Mouse (Mus musculus) kidney, embryonic 14.5 days (tissue): Measurements from ENCODE around the gene Slc9a8. TPM values are rescaled to one million over a fixed set of nuclear protein-coding genes. Genes with fewer than 3 reads are reported as not detected.
A peak's percentile ranks its signal among the peaks of the same experiment; 100 is the strongest.

ENCODE experiments used
- ATAC-seq: fragments of 200-750 bp; cut with Nextera tagmentation; 2 replicates; pipeline ENCODE4 v1.8.0; 2017; ENCODE audit warnings: moderate number of reproducible peaks, mild to moderate bottlenecking, moderate TSS enrichment, moderate library complexity; ENCODE audit not compliant: low FRiP score, low TSS enrichment
- H3K27ac ChIP-seq: fragments of 300-500 bp; sonication (generic); 2 replicates; pipeline ENCODE4 v1.5.1; 2014; ENCODE audit warnings: low read depth, mild to moderate bottlenecking, low read length, moderate library complexity, mixed read lengths
- H3K27me3 ChIP-seq: fragments of 300-500 bp; sonication (generic); 2 replicates; pipeline ENCODE4 v1.6.1; 2014; ENCODE audit warnings: mild to moderate bottlenecking, low read length; ENCODE audit not compliant: control insufficient read depth, insufficient read depth
- H3K36me3 ChIP-seq: fragments of 300-500 bp; sonication (generic); 2 replicates; pipeline ENCODE4 v1.6.1; 2014; ENCODE audit warnings: low read length, mixed read lengths; ENCODE audit not compliant: control insufficient read depth, insufficient read depth
- H3K4me1 ChIP-seq: fragments of 300-500 bp; sonication (generic); 2 replicates; pipeline ENCODE4 v1.6.1; 2014; ENCODE audit warnings: low read length, mixed read lengths; ENCODE audit not compliant: control insufficient read depth, insufficient read depth
- H3K4me2 ChIP-seq: fragments of 300-500 bp; sonication (generic); replicated peaks from 2 replicates; pipeline ENCODE4 v1.6.1; 2014; ENCODE audit warnings: low read depth, mild to moderate bottlenecking, low read length
- H3K4me3 ChIP-seq: fragments of 300-500 bp; sonication (generic); 2 replicates; pipeline ENCODE4 v1.5.1; 2014; ENCODE audit warnings: mild to moderate bottlenecking, low read length
- H3K9ac ChIP-seq: fragments of 300-500 bp; sonication (generic); 2 replicates; pipeline ENCODE4 v1.6.1; 2014; ENCODE audit warnings: low read depth, mild to moderate bottlenecking, low read length, moderate library complexity
- H3K9me3 ChIP-seq: fragments of 300-500 bp; sonication (generic); 2 replicates; pipeline ENCODE4 v1.6.1; 2016; ENCODE audit warnings: low read length; ENCODE audit not compliant: control insufficient read depth
- WGBS: fragments of 180-500 bp; shearing (Covaris S2); extraction: QIAGEN DNeasy Blood & Tissue Kit; methylation state at CpG from one replicate; pipeline ENCODE4 v1.1.7; 2014; 5-methylcytosine and 5-hydroxymethylcytosine counted together
- polyA plus RNA-seq: library from polyadenylated mRNA; unstranded; fragments of >200 nt; fragmentation: Nextera tagmentation; extraction: Ambion mirVana; gene quantifications from 2 replicates; pipeline ENCODE4 v1.2.1, GENCODE M21; 2014

The Slc9a8 gene
- polyA plus RNA-seq, 1 experiment from 2014 or later, result 28.6 TPM

DNA sequence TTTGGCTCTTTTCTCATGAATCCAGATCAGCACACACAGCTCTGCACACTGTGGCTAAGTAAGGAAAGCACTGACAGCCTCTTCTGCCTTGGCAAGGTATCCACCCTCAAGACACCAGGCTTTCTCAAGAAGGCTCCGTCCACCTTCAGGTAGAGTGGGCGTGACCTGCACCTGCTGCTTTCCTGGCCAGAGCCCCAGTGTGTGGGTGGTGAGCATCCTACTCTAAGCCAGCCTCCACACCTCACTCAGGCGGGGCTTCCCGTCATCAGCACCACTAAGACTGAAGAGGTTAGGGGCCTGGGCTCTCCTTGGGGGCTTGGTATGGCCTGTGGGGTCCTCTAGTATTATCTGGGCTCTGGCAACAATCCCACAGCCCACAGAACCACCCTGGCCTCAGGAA is 65.1 kb downstream of the Slc9a8 start:
- Histone ChIP-seq H3K4me3 (no peak overlapping the region), H3K27ac (no peak overlapping the region)

DNA sequence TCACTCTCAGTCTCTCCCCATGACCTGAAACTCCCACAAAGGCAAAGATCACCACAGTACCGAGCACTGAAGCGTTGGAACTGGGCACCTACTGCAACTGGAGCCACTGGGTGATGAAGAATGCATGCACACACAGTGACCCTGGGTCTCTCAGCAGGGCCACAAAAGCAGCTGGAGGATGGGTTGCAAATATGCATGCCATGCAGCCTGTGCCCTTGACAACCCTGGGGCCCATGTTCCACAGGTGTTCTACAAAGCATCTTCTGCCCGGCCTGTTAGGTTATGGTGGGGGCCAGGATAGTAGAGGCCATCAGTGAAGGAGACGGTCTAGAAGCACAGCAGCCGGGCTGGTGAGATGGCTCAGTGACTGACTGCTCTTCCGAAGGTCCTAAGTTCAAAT is 66.0 kb downstream of the Slc9a8 start:
- Histone ChIP-seq H3K4me1 (peaks cover 11% of the 10 kb centered on the region), H3K4me3 (no peak overlapping the region), H3K27me3 (no peaks in the 10 kb centered on the region), H3K36me3 (peaks cover 26% of the 10 kb centered on the region), H3K4me2 (no peak overlapping the region), H3K9me3 (no peaks in the 10 kb centered on the region), H3K27ac (no peak overlapping the region), H3K9ac (no peak overlapping the region)
- 85% methylated on average over 6 of the region's 6 CpGs for WGBS
- no peak for ATAC-seq

More for the DNA sequence above, 65.1 kb downstream of the Slc9a8 start:
- Histone ChIP-seq H3K4me2 (no peak overlapping the region), H3K36me3 (peaks cover 29% of the 10 kb centered on the region), H3K9ac (no peak overlapping the region), H3K4me1 (peaks cover 7% of the 10 kb centered on the region), H3K9me3 (no peaks in the 10 kb centered on the region), H3K27me3 (no peaks in the 10 kb centered on the region)
- WGBS, result 93% methylated on average over 4 of the region's 4 CpGs
- ATAC-seq, result no peak

- no peak for ATAC-seq
- Histone ChIP-seq H3K4me2 (no peak overlapping the region), H3K27ac (no peak overlapping the region), H3K27me3 (no peaks in the 10 kb centered on the region), H3K4me1 (peaks cover 11% of the 10 kb centered on the region), H3K4me3 (no peak overlapping the region), H3K9me3 (no peaks in the 10 kb centered on the region), H3K36me3 (peaks cover 22% of the 10 kb centered on the region), H3K9ac (no peak overlapping the region)
- 81% methylated on average over 6 of the region's 6 CpGs for WGBS
Observed at GRCm38 (mm10) chr2:167487994-167488393, 66.5 kb downstream of the Slc9a8 start.

GRCm38 (mm10) chr2:167490813-167491525 is 69.5 kb downstream of the Slc9a8 start:
- Histone ChIP-seq H3K9ac (peak overlapping the region; percentile 12; the same call in 1 of the 2 replicates), H3K4me3 (peak overlapping the region; percentile 100; the same call in 1 of the 2 replicates), H3K4me1 (peaks cover 11% of the 10 kb centered on the region), H3K36me3 (no peaks in the 10 kb centered on the region; the same call in 1 of the 2 replicates), H3K9me3 (no peaks in the 10 kb centered on the region), H3K27ac (no peak overlapping the region), H3K4me2 (peak overlapping the region; percentile 81; the same call in 1 of the 2 replicates), H3K27me3 (no peaks in the 10 kb centered on the region)
- WGBS, result 79% methylated on average over 4 of the region's 4 CpGs
- no peak for ATAC-seq

DNA sequence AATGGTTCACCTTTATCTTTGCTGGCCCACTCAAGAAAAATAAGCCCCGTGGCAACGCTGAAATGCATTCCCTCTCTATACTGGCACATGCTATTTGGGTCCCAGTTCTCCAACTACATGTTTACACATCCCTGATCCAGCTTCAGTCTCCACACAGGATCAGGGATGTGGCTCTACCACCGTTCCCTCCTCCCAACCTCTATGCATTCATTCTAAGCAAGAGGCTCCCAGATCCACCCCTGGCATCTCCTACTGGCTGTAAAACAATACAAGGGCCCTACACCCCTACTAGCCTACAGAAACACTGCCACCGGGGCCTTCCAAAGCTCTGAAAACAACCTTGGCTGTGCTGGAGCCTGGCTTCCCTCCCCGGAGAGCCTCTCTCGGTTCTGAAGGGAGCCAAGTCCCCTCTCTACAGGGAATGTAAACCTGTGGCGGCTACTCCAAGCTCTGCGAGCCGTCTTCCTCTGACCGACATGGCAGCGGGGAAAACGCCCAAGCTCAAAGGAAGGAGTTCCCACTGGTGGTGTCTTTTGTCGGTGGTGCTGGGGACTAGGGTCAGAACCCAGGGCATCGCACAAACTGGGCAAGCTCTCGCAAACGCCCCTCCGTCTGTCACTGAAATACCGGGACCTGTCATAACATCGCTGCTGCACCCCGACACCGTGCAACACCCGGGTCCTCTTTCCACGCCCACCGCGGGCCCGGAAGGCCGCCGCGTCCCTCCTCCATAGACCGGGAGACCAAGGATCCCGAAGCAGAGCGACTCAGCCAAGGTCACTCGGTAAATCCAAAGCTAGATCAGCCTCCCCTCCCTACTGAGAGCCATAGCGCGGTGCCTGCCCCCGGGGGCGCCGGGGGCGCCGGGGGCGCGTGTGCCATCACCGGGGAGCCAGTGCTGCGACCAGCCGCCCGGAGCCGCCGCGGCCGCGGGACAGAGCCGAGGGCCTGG is 70.5 kb downstream of the Slc9a8 start, which contains the start of gene Rnf114:
TSS of gene Rnf114 (plus strand) at position 889 of the 952 bp plus-strand sequence.
- peak within 1 kb of the TSS; percentile 94 for H3K27ac ChIP-seq
- no peaks in the 10 kb centered on the region; the same call in 1 of the 2 replicates for H3K36me3 ChIP-seq
- no peaks in the 10 kb centered on the region for H3K9me3 ChIP-seq
- peak within 1 kb of the TSS; percentile 100 for H3K4me3 ChIP-seq
- peak; percentile 47 for ATAC-seq
- 4% methylated on average over 49 of the region's 52 CpGs for WGBS
- H3K4me2 ChIP-seq, result peak within 1 kb of the TSS; percentile 81
- no peaks in the 10 kb centered on the region for H3K27me3 ChIP-seq
- H3K9ac ChIP-seq, result peak within 1 kb of the TSS; percentile 91
- peaks cover 11% of the 10 kb centered on the region for H3K4me1 ChIP-seq

DNA sequence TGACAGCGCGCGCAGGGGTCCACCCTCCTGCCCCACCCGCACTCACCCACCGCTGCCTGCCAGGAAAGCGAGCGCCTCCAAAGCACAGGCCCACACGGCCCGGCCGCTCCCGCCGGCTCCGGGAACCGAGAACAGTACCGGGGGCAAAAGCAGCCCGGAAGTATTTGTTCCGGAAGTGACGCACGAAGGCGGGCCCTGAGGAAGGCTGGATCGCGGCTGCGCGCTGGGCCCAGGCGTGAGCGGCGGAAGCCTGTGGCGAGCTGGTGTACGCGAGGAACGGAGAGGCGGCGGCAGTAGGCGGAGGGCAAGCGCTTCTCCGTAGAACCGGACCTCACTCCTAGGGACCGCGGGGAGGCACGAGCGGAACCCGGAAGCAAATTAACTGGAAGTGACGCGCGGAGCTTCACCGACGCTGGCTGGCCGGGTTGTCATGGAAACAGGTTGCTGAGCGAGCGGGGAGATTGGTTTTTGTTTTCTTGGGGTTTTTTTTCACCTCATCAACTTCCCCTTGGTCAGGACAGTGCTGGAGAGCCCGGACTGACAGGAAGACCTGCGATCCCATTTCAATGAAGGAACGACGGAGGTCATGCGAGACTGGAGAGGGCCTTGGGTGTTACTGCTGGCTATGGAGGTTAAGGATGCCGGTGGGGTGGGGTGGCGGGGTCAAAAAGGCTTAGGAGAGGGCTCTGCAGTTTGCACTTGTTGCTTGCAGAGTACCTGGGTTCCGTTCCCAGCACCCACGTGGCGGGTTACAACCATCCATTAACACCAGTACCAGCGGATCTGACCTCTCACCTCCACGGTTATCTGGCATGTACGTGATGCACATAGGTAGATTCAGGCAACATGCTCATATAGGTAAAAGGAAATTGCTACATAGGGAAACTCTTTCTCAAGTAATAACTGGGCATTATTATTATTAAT is 71.5 kb downstream of the Slc9a8 start, which contains the start of gene Spata2:
TSS of gene Spata2 (minus strand) at position 175 of the 924 bp plus-strand sequence.
- WGBS, result 1% methylated on average over 60 of the region's 63 CpGs
- Histone ChIP-seq H3K27ac (peak within 1 kb of the TSS; percentile 94), H3K4me3 (peak within 1 kb of the TSS; percentile 100), H3K4me2 (peak within 1 kb of the TSS; percentile 81), H3K36me3 (no peaks in the 10 kb centered on the region; the same call in 1 of the 2 replicates), H3K9me3 (no peaks in the 10 kb centered on the region), H3K4me1 (peaks cover 11% of the 10 kb centered on the region), H3K9ac (peak within 1 kb of the TSS; percentile 91), H3K27me3 (no peaks in the 10 kb centered on the region)
- ATAC-seq, result peak; percentile 82

DNA sequence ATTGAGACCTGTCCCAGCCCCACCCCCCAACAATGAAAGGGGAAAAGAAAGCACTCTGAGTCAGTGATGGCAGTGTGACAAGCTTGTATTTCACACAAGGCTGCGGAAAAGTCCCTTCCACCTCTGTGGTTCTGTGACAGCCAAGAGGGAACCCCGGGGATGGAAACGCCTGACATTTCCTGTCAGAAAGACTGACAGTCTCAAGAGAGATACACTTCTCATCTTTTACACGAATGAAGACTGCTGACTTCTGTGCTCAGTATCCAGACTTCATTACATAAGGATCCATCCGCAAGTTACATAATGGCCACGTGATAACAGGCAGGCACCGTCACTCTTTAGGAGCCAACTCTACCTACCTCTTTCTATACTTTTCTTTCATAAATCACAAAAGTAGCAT is 74.9 kb downstream of the Slc9a8 start:
- Histone ChIP-seq H3K9ac (no peak overlapping the region), H3K27me3 (no peaks in the 10 kb centered on the region), H3K9me3 (no peaks in the 10 kb centered on the region), H3K4me1 (peaks cover 6% of the 10 kb centered on the region), H3K36me3 (no peaks in the 10 kb centered on the region), H3K4me3 (no peak overlapping the region), H3K4me2 (no peak overlapping the region), H3K27ac (no peak overlapping the region)
- WGBS, result 84% methylated on average over 7 of the region's 7 CpGs
- ATAC-seq, result no peak

DNA sequence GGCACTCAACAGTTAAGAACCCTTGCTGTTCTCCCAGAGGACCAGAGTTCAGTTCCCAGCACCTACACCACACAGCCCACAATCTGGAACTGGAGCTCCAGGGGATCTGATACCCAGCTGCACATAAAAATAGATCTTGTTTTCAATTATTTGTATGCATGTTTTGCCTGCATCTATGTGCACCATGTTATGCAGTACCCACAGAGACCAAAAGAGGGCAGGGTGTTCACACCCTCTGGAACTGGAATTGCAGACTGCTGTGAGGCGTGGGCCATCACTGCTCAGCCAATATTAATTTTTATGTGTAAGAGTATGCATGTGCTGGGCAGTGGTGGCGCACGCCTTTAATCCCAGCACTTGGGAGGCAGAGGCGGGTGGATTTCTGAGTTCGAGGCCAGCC is 75.8 kb downstream of the Slc9a8 start:
- Histone ChIP-seq H3K27me3 (no peaks in the 10 kb centered on the region), H3K4me2 (no peak overlapping the region), H3K9ac (no peak overlapping the region), H3K27ac (no peak overlapping the region), H3K4me3 (no peak overlapping the region), H3K36me3 (no peaks in the 10 kb centered on the region), H3K4me1 (no peaks in the 10 kb centered on the region), H3K9me3 (no peaks in the 10 kb centered on the region)
- WGBS, result 79% methylated on average over 4 of the region's 5 CpGs
- no peak for ATAC-seq
